Mouse (Mus musculus) retina, postnatal 7 days (tissue): ENCODE data around the gene B430218F22Rik.
"Not testable (repeated sequence)": the region's sequence is repeated elsewhere in the genome, so short reads cannot be mapped to it uniquely, and the experiment has no call there.

Experiments
- DNase-seq: peaks from one replicate; pipeline ENCODE4 v3.0.0-alpha.2; 2012; ENCODE audit warnings: low read depth, low spot score

B430218F22Rik gene

GRCm38 (mm10) chr13:118386511-118387447 lies at the start of gene B430218F22Rik, which contains the start of gene Mrps30:
TSS of gene B430218F22Rik (plus strand) at chr13:118386630.
TSS of gene Mrps30 (minus strand) at chr13:118387252.
- peak; percentile 93 for DNase-seq

- DNase-seq = peak; percentile 8
Observed at GRCm38 (mm10) chr13:118350257-118350656, 36.2 kb upstream of the B430218F22Rik start.

GRCm38 (mm10) chr13:118350870-118351269 lies 35.6 kb upstream of the B430218F22Rik start:
- DNase-seq = no peak

GRCm38 (mm10) chr13:118363342-118363741 lies 23.1 kb upstream of the B430218F22Rik start:
- DNase-seq = no peak

GRCm38 (mm10) chr13:118365774-118366173 lies 20.7 kb upstream of the B430218F22Rik start:
- DNase-seq = no peak

GRCm38 (mm10) chr13:118372871-118373270 lies 13.6 kb upstream of the B430218F22Rik start:
- DNase-seq = no peak

- peak; percentile 34 for DNase-seq
Observed at GRCm38 (mm10) chr13:118379155-118379554, 7.3 kb upstream of the B430218F22Rik start.

GRCm38 (mm10) chr13:118380381-118380780 lies 6.0 kb upstream of the B430218F22Rik start:
- DNase-seq = no peak

GRCm38 (mm10) chr13:118387448-118387801 lies 995 bp downstream of the B430218F22Rik start:
- DNase-seq = not testable (repeated sequence)

- no peak for DNase-seq
Observed at GRCm38 (mm10) chr13:118395803-118396202, 9.4 kb downstream of the B430218F22Rik start.

GRCm38 (mm10) chr13:118400340-118400739 lies 13.9 kb downstream of the B430218F22Rik start:
- no peak for DNase-seq

GRCm38 (mm10) chr13:118403544-118403943 lies 17.1 kb downstream of the B430218F22Rik start:
- DNase-seq = peak; percentile 37

GRCm38 (mm10) chr13:118411297-118411992 lies 25.0 kb downstream of the B430218F22Rik start:
- DNase-seq = no peak

GRCm38 (mm10) chr13:118418163-118418562 lies 31.7 kb downstream of the B430218F22Rik start:
- no peak for DNase-seq

GRCm38 (mm10) chr13:118420408-118420807 lies 34.0 kb downstream of the B430218F22Rik start:
- no peak for DNase-seq

GRCm38 (mm10) chr13:118420847-118421246 lies 34.4 kb downstream of the B430218F22Rik start:
- DNase-seq = no peak
